Mouse (Mus musculus): Measurements from ENCODE around the gene Rgs1.

DNA sequence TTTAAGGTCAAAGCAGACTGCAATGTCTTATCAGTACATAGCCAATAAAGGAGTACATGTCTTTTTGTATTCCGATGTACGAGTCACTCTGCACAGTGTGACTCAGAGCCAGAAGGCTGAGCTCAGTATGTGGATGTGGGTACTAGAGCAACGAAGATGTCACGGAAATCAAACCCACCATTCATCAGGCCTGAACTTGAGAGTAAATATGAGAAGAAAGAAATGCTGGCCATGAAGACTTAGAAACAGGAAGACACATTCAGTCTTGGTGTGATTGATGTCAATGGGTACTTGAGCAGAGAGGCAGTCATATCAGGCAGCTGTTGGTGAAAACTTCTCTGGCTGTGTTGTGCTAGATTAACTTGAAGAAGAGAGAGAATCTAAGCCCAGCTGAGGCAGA lies 46.1 kb downstream of the Rgs1 start:
- no peak for TF ChIP-seq CTCF (IDR thresholded peaks at IDR 0.05; ENCODE audit: control insufficient read depth, insufficient read depth, insufficient read length)
- no peak for TF ChIP-seq MAX (IDR thresholded peaks at IDR 0.05)
